Mouse (Mus musculus): ENCODE results near the gene Gng12. TPM values are rescaled to one million over a fixed set of nuclear protein-coding genes. Genes with fewer than 3 reads are reported as not detected.

The Gng12 gene
- polyA plus RNA-seq, 1 experiment from 2014 or later: 18.8 TPM

DNA sequence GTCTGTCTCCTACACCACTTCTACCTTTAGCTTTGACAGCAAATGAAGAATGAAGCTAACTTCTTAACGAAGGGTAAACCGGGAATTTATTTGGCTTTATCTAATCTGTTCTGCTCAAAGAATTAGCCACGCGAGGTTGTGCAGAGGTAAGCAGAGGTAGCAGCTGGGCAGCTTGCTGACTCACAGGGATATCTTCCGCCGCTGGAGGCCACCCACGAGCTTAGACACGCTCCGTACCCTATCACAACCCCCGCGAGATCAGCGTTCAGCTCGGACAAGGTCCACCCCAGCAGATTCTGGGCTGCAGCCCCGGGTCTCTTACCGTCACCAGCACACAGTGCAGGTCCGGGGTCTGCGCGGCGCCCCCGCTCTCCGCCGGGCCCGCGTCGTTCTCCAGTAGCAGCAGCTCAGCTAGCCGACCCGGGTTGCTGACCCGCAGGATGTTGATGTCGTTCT is 140.2 kb downstream of the Gng12 start:
- Histone ChIP-seq H3K4me2 (replicated peaks) (peak overlapping the region; percentile 73), H3K27me3 (peaks cover 19% of the 10 kb centered on the region; the same call in 1 of the 2 replicates), H3K4me3 (replicated peaks) (peak overlapping the region; percentile 77), H3K9ac (replicated peaks) (peak overlapping the region; percentile 83), H3K36me3 (no peaks in the 10 kb centered on the region), H3K27ac (peak overlapping the region; percentile 92), H3K4me1 (replicated peaks) (peaks cover 23% of the 10 kb centered on the region), H3K9me3 (no peaks in the 10 kb centered on the region)
- under 1% methylated on average over 29 of the region's 29 CpGs for WGBS
- peak; percentile 86 for ATAC-seq

DNA sequence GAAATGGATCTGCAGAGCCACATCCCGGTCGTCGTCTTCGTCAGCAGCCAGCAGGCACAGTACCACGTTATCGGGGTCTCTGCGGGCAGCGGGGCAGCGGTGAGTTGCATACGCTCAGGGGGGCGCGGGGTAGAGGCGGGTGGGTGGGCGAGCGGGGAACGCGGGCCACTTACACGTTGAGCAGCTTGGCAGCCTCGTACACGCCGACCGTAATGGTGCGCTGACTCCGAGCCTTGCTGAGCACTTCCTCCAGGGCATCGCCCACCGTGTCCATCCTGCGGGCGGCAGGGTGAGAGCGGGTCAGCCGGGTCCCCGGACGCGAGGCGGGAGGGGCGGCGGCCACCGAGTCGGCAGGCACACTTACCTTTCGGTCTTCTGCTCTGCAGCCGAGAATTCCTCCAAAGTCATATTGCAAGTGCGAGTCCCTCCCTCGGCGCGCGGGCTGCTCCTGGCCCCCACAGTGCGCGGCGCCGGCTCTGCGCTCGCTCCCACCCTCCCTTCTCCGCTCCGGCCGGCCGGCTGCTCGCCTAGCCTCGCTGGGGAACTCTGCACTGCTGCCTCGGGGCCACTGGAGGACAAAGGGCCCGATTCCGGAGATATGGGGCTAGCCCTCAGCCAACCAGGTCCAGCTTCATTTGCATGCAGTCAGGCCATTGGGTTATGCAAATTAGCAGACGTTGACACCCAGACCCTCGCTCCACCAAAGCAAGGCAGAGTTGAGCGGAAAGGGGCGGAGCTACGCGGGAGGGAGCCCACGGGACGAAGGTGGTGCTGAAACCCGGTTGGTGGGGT is 140.8 kb downstream of the Gng12 start, which contains the start of gene Gadd45a:
Gene Gadd45a (minus strand): TSS at position 621 of the 792 bp plus-strand sequence.
- WGBS: under 1% methylated on average over 68 of the region's 69 CpGs
- H3K9ac ChIP-seq (replicated peaks): peak within 1 kb of the TSS; percentile 83
- peak within 1 kb of the TSS; percentile 77 for H3K4me3 ChIP-seq (replicated peaks)
- peak within 1 kb of the TSS; percentile 92 for H3K27ac ChIP-seq
- no peaks in the 10 kb centered on the region for H3K36me3 ChIP-seq
- H3K4me2 ChIP-seq (replicated peaks): peak within 1 kb of the TSS; percentile 73
- H3K4me1 ChIP-seq (replicated peaks): peaks cover 23% of the 10 kb centered on the region
- peak; percentile 98 for ATAC-seq
- peaks cover 15% of the 10 kb centered on the region; the same call in 1 of the 2 replicates for H3K27me3 ChIP-seq
- H3K9me3 ChIP-seq: no peaks in the 10 kb centered on the region

DNA sequence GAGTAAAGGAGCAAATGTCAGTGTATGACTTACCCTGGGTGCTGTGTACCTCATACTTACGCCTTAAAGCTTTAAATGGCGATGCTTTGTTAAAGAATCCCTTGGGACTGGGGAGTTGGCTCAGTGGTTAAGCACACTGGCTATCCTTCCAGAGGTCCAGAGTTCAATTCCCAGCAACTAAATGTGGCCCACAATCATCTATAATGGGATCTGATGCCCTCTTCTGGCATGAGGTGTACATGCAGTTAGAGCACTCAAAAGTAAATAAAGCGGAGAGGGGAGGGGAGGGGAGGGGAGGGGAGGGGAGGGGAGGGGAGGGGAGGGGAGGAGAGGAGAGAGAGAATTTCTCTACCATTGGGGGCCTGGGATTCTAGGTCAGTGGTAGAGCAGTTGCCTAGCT is 142.8 kb downstream of the Gng12 start:
- Histone ChIP-seq H3K27ac (no peak overlapping the region), H3K4me2 (replicated peaks) (no peak overlapping the region), H3K4me1 (replicated peaks) (peaks cover 23% of the 10 kb centered on the region), H3K9ac (replicated peaks) (no peak overlapping the region), H3K9me3 (no peaks in the 10 kb centered on the region), H3K4me3 (replicated peaks) (no peak overlapping the region), H3K36me3 (no peaks in the 10 kb centered on the region), H3K27me3 (peaks cover 10% of the 10 kb centered on the region; the same call in 1 of the 2 replicates)
- WGBS: 96% methylated on average over 2 of the region's 3 CpGs
- no peak for ATAC-seq

DNA sequence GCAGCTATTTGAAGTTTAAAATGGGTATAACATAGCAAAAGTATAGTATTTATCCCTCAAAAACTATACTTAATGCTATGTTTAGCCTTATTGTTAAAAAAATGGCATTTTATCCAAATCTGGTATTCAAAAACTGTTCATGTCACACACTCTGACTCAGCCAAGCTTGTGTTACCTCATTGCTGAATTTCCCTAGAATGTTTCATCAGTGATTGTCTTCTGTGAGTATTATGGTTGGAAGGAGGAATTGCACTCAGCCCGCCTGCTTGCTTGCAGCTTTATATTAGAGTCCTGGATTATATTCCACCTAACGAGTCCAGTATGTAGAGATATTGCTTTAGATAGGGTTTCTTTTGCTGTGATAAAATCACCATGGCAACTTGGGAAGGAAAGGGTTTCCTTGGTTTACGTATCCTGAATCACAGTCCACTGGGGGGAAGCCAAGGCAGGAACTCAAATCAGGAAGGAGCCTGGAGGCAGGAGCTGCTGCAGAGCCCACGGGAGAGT is 144.8 kb downstream of the Gng12 start:
- no peaks in the 10 kb centered on the region for H3K9me3 ChIP-seq
- H3K27ac ChIP-seq: no peak overlapping the region
- H3K9ac ChIP-seq (replicated peaks): no peak overlapping the region
- no peaks in the 10 kb centered on the region for H3K27me3 ChIP-seq
- ATAC-seq: no peak
- 64% methylated on average over 4 of the region's 4 CpGs for WGBS
- no peak overlapping the region for H3K4me3 ChIP-seq (replicated peaks)
- no peak overlapping the region for H3K4me2 ChIP-seq (replicated peaks)
- H3K4me1 ChIP-seq (replicated peaks): peaks cover 7% of the 10 kb centered on the region
- H3K36me3 ChIP-seq: no peaks in the 10 kb centered on the region

- ATAC-seq: no peak
- Histone ChIP-seq H3K4me1 (replicated peaks) (peaks cover 9% of the 10 kb centered on the region; the same call in 1 of the 2 replicates), H3K9ac (replicated peaks) (no peak overlapping the region), H3K4me2 (replicated peaks) (no peak overlapping the region), H3K4me3 (replicated peaks) (no peak overlapping the region), H3K27me3 (no peaks in the 10 kb centered on the region), H3K36me3 (no peaks in the 10 kb centered on the region), H3K9me3 (no peaks in the 10 kb centered on the region), H3K27ac (no peak overlapping the region)
- 88% methylated on average over 3 of the region's 3 CpGs for WGBS
Measured at GRCm38 (mm10) chr6:67045424-67045823, 149.2 kb downstream of the Gng12 start.

- Histone ChIP-seq H3K4me2 (replicated peaks) (no peak overlapping the region), H3K9me3 (no peaks in the 10 kb centered on the region), H3K27ac (no peak overlapping the region), H3K4me3 (replicated peaks) (no peak overlapping the region), H3K36me3 (no peaks in the 10 kb centered on the region), H3K4me1 (replicated peaks) (peaks cover 9% of the 10 kb centered on the region; the same call in 1 of the 2 replicates), H3K9ac (replicated peaks) (no peak overlapping the region), H3K27me3 (no peaks in the 10 kb centered on the region)
- 89% methylated on average over 3 of the region's 3 CpGs for WGBS
- ATAC-seq: no peak
Measured at GRCm38 (mm10) chr6:67046937-67047336, 150.7 kb downstream of the Gng12 start.

- no peaks in the 10 kb centered on the region for H3K9me3 ChIP-seq
- peaks cover 9% of the 10 kb centered on the region; the same call in 1 of the 2 replicates for H3K4me1 ChIP-seq (replicated peaks)
- no peak overlapping the region for H3K9ac ChIP-seq (replicated peaks)
- H3K27me3 ChIP-seq: no peaks in the 10 kb centered on the region
- no peak overlapping the region for H3K4me3 ChIP-seq (replicated peaks)
- H3K36me3 ChIP-seq: no peaks in the 10 kb centered on the region
- no peak overlapping the region for H3K4me2 ChIP-seq (replicated peaks)
- no peak overlapping the region for H3K27ac ChIP-seq
- WGBS: 78% methylated on average over 3 of the region's 3 CpGs
- ATAC-seq: no peak
Measured at GRCm38 (mm10) chr6:67048052-67048691, 152.0 kb downstream of the Gng12 start.

DNA sequence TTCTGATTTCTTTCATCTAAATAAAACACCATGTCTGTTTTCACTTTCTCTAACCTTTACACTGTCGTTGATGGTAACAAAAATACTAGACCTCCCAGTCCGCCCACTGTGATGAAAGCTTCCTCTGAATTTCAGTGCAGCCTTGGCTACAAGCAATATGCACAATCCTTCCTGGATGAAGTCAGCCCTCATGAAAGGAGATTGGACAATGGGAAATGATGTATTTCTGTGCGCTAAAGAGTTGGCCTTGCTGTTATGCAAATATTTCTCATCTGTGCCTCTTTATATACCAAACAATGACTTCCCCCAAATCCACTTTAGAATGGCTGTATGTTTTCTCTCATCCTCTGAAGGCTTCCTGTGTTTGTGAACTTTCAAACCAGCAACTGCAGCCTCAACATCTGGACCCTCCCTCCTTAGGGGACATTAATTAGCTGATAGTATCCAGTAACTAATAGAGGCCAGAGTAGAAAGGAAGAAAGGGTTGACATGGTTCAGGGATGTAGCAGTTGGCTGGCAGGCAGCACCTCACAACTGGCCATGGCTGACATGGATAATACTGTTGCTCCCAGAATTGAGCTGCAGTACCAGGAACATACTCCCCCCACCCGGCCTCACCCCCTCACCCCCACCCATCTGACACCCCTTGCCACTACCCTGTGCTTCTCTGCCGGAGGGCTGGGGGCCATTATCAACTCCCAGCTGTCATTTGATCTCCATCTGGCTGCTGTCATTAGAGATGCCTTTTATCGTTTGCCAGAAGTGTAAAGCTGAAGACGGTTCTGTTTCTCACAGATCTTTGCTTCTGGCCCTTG is 152.9 kb downstream of the Gng12 start:
- H3K4me1 ChIP-seq (replicated peaks): peaks cover 9% of the 10 kb centered on the region; the same call in 1 of the 2 replicates
- ATAC-seq: peak; percentile 69
- no peaks in the 10 kb centered on the region for H3K27me3 ChIP-seq
- no peaks in the 10 kb centered on the region for H3K9me3 ChIP-seq
- H3K36me3 ChIP-seq: no peaks in the 10 kb centered on the region
- H3K27ac ChIP-seq: peak overlapping the region; percentile 10; the same call in 1 of the 2 replicates
- H3K9ac ChIP-seq (replicated peaks): no peak overlapping the region
- H3K4me2 ChIP-seq (replicated peaks): no peak overlapping the region
- H3K4me3 ChIP-seq (replicated peaks): no peak overlapping the region
- WGBS: 38% methylated on average over 7 of the region's 7 CpGs

GRCm38 (mm10) chr6:67049695-67050038 is 153.5 kb downstream of the Gng12 start:
- Histone ChIP-seq H3K4me3 (replicated peaks) (no peak overlapping the region), H3K27me3 (no peaks in the 10 kb centered on the region), H3K27ac (no peak overlapping the region), H3K9me3 (no peaks in the 10 kb centered on the region), H3K4me1 (replicated peaks) (peaks cover 9% of the 10 kb centered on the region; the same call in 1 of the 2 replicates), H3K4me2 (replicated peaks) (no peak overlapping the region), H3K9ac (replicated peaks) (no peak overlapping the region), H3K36me3 (no peaks in the 10 kb centered on the region)
- WGBS: 49% methylated on average over 2 of the region's 2 CpGs
- no peak for ATAC-seq

GRCm38 (mm10) chr6:67050063-67050462 is 153.9 kb downstream of the Gng12 start:
- Histone ChIP-seq H3K27me3 (no peaks in the 10 kb centered on the region), H3K4me2 (replicated peaks) (no peak overlapping the region), H3K9me3 (no peaks in the 10 kb centered on the region), H3K27ac (no peak overlapping the region), H3K9ac (replicated peaks) (no peak overlapping the region), H3K4me3 (replicated peaks) (no peak overlapping the region), H3K4me1 (replicated peaks) (peaks cover 9% of the 10 kb centered on the region; the same call in 1 of the 2 replicates), H3K36me3 (no peaks in the 10 kb centered on the region)
- ATAC-seq: no peak
- WGBS: 76% methylated on average over 1 of the region's 1 CpGs

DNA sequence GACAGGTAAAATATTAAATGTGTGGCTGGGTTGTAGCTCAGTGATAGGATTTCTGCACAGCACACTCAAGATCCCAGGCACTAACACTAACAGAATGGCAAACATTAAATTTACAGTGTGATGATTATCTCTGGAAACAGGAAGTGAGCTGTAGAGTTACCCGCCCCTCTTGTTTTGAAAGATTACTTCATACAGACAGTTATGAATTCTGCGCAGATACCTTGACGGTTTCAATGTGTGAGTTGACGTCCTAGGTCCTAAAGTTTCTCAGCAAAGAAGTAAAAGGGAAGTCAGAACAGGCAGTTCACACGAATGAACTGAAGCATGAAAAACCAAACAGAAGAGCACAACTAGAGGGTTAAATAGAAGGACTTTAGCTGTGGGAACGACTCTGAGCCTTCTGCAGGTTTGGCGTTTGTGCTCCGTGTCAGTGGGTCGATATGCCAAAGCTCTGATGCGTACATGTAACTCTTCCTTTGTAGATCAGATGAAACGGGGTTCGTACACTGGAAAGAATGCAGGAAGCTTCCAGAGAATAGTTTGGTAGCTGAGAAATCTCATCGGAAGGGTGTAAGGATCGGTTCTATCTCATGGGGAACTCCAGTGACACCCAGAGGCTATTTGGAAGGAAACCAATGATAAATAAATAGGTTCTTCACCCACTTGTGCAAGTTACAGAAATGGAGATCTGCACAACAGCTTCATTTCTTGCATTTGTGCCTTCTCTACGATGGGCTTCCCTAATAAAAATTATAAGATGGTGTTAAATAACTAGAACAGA is 160.1 kb downstream of the Gng12 start:
- ATAC-seq: no peak
- no peak overlapping the region for H3K9ac ChIP-seq (replicated peaks)

More for the DNA sequence above, 160.1 kb downstream of the Gng12 start:
- no peaks in the 10 kb centered on the region for H3K4me1 ChIP-seq (replicated peaks)
- no peaks in the 10 kb centered on the region for H3K36me3 ChIP-seq
- WGBS: 81% methylated on average over 15 of the region's 15 CpGs
- H3K9me3 ChIP-seq: no peaks in the 10 kb centered on the region
- H3K4me2 ChIP-seq (replicated peaks): no peak overlapping the region
- no peak overlapping the region for H3K4me3 ChIP-seq (replicated peaks)
- no peak overlapping the region for H3K27ac ChIP-seq
- no peaks in the 10 kb centered on the region for H3K27me3 ChIP-seq
